Mouse (Mus musculus): ENCODE results near the gene Ythdc1. TPM values are rescaled to one million over a fixed set of nuclear protein-coding genes. Genes with fewer than 3 reads are reported as not detected.
"Not testable (repeated sequence)": the region's sequence is repeated elsewhere in the genome, so short reads cannot be mapped to it uniquely, and the experiment has no call there.

Gene Ythdc1
- polyA plus RNA-seq, 1 experiment from 2014 or later = 35.5 TPM

GRCm38 (mm10) chr5:86838110-86838509 is 34.1 kb downstream of the Ythdc1 start:
- H3K36me3 ChIP-seq = peaks cover 51% of the 10 kb centered on the region
- H3K9me3 ChIP-seq (replicated peaks) = no peaks in the 10 kb centered on the region; the same call in 1 of the 2 replicates
- H3K4me3 ChIP-seq = no peak overlapping the region
- no peaks in the 10 kb centered on the region for H3K4me1 ChIP-seq
- no peak for DNase-seq (ENCODE audit: low spot score)
- no peaks in the 10 kb centered on the region for H3K27me3 ChIP-seq (ENCODE audit: low read depth, poor library complexity, severe bottlenecking)
- 98% methylated on average over 1 of the region's 1 CpGs for WGBS
- H3K27ac ChIP-seq (replicated peaks) = no peak overlapping the region

- Histone ChIP-seq H3K4me1 (no peaks in the 10 kb centered on the region), H3K36me3 (peaks cover 38% of the 10 kb centered on the region), H3K27me3 (ENCODE audit: low read depth, poor library complexity, severe bottlenecking) (no peaks in the 10 kb centered on the region), H3K4me3 (no peak overlapping the region), H3K27ac (replicated peaks) (no peak overlapping the region), H3K9me3 (replicated peaks) (no peaks in the 10 kb centered on the region; the same call in 1 of the 2 replicates)
- DNase-seq (ENCODE audit: low spot score) = no peak
- WGBS = 100% methylated on average over 1 of the region's 1 CpGs
Measured at GRCm38 (mm10) chr5:86839472-86839871, 35.5 kb downstream of the Ythdc1 start.

GRCm38 (mm10) chr5:86840207-86840606 is 36.2 kb downstream of the Ythdc1 start:
- Histone ChIP-seq H3K4me3 (no peak overlapping the region), H3K9me3 (replicated peaks) (no peaks in the 10 kb centered on the region; the same call in 1 of the 2 replicates), H3K27ac (replicated peaks) (no peak overlapping the region), H3K4me1 (no peaks in the 10 kb centered on the region), H3K36me3 (peaks cover 30% of the 10 kb centered on the region), H3K27me3 (ENCODE audit: low read depth, poor library complexity, severe bottlenecking) (no peaks in the 10 kb centered on the region)
- 91% methylated on average over 2 of the region's 2 CpGs for WGBS
- DNase-seq (ENCODE audit: low spot score) = no peak

- H3K4me1 ChIP-seq; H3K4me3 ChIP-seq; H3K27ac ChIP-seq (replicated peaks); H3K27me3 ChIP-seq (ENCODE audit: low read depth, poor library complexity, severe bottlenecking); H3K9me3 ChIP-seq (replicated peaks); DNase-seq (ENCODE audit: low spot score): not testable (repeated sequence)
- H3K36me3 ChIP-seq = peaks cover 20% of the 10 kb centered on the region
Measured at GRCm38 (mm10) chr5:86841261-86841660, 37.2 kb downstream of the Ythdc1 start.

- H3K9me3 ChIP-seq (replicated peaks) = no peaks in the 10 kb centered on the region
- H3K27ac ChIP-seq (replicated peaks) = no peak overlapping the region
- no peaks in the 10 kb centered on the region for H3K27me3 ChIP-seq (ENCODE audit: low read depth, poor library complexity, severe bottlenecking)
- peaks cover 5% of the 10 kb centered on the region; the same call in 1 of the 2 replicates for H3K4me1 ChIP-seq
- DNase-seq (ENCODE audit: low spot score) = peak; percentile 19
- H3K36me3 ChIP-seq = no peaks in the 10 kb centered on the region
- H3K4me3 ChIP-seq = no peak overlapping the region
Measured at GRCm38 (mm10) chr5:86850104-86850503, 46.1 kb downstream of the Ythdc1 start.

- no peaks in the 10 kb centered on the region for H3K36me3 ChIP-seq
- no peak for DNase-seq (ENCODE audit: low spot score)
- no peaks in the 10 kb centered on the region for H3K9me3 ChIP-seq (replicated peaks)
- H3K27ac ChIP-seq (replicated peaks) = no peak overlapping the region
- 57% methylated on average over 5 of the region's 5 CpGs for WGBS
- peaks cover 5% of the 10 kb centered on the region; the same call in 1 of the 2 replicates for H3K4me1 ChIP-seq
- no peaks in the 10 kb centered on the region for H3K27me3 ChIP-seq (ENCODE audit: low read depth, poor library complexity, severe bottlenecking)
- H3K4me3 ChIP-seq = no peak overlapping the region
Measured at GRCm38 (mm10) chr5:86851658-86852057, 47.6 kb downstream of the Ythdc1 start.

- H3K36me3 ChIP-seq; DNase-seq (ENCODE audit: low spot score); H3K9me3 ChIP-seq (replicated peaks); H3K4me3 ChIP-seq; H3K27me3 ChIP-seq (ENCODE audit: low read depth, poor library complexity, severe bottlenecking); H3K27ac ChIP-seq (replicated peaks); H3K4me1 ChIP-seq: not testable (repeated sequence)
- 91% methylated on average over 13 of the region's 13 CpGs for WGBS
Measured at GRCm38 (mm10) chr5:86856505-86856904, 52.5 kb downstream of the Ythdc1 start.

- 19% methylated on average over 1 of the region's 1 CpGs for WGBS
- Histone ChIP-seq H3K9me3 (replicated peaks) (no peaks in the 10 kb centered on the region), H3K27me3 (ENCODE audit: low read depth, poor library complexity, severe bottlenecking) (no peaks in the 10 kb centered on the region), H3K4me1 (no peaks in the 10 kb centered on the region), H3K27ac (replicated peaks) (no peak overlapping the region), H3K36me3 (no peaks in the 10 kb centered on the region), H3K4me3 (no peak overlapping the region)
- no peak for DNase-seq (ENCODE audit: low spot score)
Measured at GRCm38 (mm10) chr5:86857682-86858081, 53.7 kb downstream of the Ythdc1 start.

GRCm38 (mm10) chr5:86858336-86858735 is 54.3 kb downstream of the Ythdc1 start:
- no peaks in the 10 kb centered on the region for H3K4me1 ChIP-seq
- H3K27me3 ChIP-seq (ENCODE audit: low read depth, poor library complexity, severe bottlenecking) = no peaks in the 10 kb centered on the region
- no peak overlapping the region for H3K27ac ChIP-seq (replicated peaks)
- no peak overlapping the region for H3K4me3 ChIP-seq
- WGBS = 43% methylated on average over 3 of the region's 3 CpGs
- no peaks in the 10 kb centered on the region for H3K36me3 ChIP-seq
- H3K9me3 ChIP-seq (replicated peaks) = no peaks in the 10 kb centered on the region
- no peak for DNase-seq (ENCODE audit: low spot score)

- Histone ChIP-seq H3K27ac (replicated peaks) (no peak overlapping the region), H3K4me3 (no peak overlapping the region), H3K27me3 (ENCODE audit: low read depth, poor library complexity, severe bottlenecking) (no peaks in the 10 kb centered on the region), H3K9me3 (replicated peaks) (0 out of 2 replicates have a peak, but pooled peaks cover 3% of the 10 kb centered on the region), H3K4me1 (no peaks in the 10 kb centered on the region), H3K36me3 (no peaks in the 10 kb centered on the region)
- DNase-seq (ENCODE audit: low spot score) = no peak
- 71% methylated on average over 1 of the region's 1 CpGs for WGBS
Measured at GRCm38 (mm10) chr5:86871877-86872276, 67.9 kb downstream of the Ythdc1 start.

Other genes starting within 250 kb of the Ythdc1 start
- gene Tmprss11f, start 171.8 kb upstream of the Ythdc1 start, polyA plus RNA-seq (2016; fragmentation: Nextera tagmentation; extraction: Ambion mirVana) = not detected in 2 replicates
- gene Tmprss11b, start 127.9 kb upstream of the Ythdc1 start, polyA plus RNA-seq (2016; fragmentation: Nextera tagmentation; extraction: Ambion mirVana) = not detected in 2 replicates
- gene Tmprss11e, start 58.4 kb upstream of the Ythdc1 start, polyA plus RNA-seq (2016; fragmentation: Nextera tagmentation; extraction: Ambion mirVana) = not detected in 2 replicates
- gene Ugt2b34, start 102.7 kb downstream of the Ythdc1 start, polyA plus RNA-seq (2016; fragmentation: Nextera tagmentation; extraction: Ambion mirVana) = not detected in 2 replicates
- gene Ugt2b1, start 122.3 kb downstream of the Ythdc1 start, polyA plus RNA-seq (2016; fragmentation: Nextera tagmentation; extraction: Ambion mirVana) = not detected in 2 replicates
- not detected in 2 replicates for gene Ugt2b35, start 196.6 kb downstream of the Ythdc1 start, polyA plus RNA-seq (2016; fragmentation: Nextera tagmentation; extraction: Ambion mirVana)